ENCODE assay signal across 8 mouse cellular contexts in genomic region chr14:56888416-56888815, GRCm38 (mm10). TPM values are rescaled to one million over a fixed set of nuclear protein-coding genes. Genes with fewer than 3 reads are reported as not detected.
DNase-seq lines count a peak whose midpoint lies in the region; ATAC-seq and TF ChIP-seq lines count a peak whose summit lies in the region.

No protein-coding gene starts in this region.

- H3K9ac ChIP-seq in lung, postnatal 0 days (replicated peaks; ENCODE audit: low read depth) = no peak overlapping the region
- no peak overlapping the region; the same call in 1 of the 2 replicates for H3K9ac ChIP-seq in heart, embryonic 16.5 days (ENCODE audit: low read length)
- no peak overlapping the region for H3K9ac ChIP-seq in liver, embryonic 11.5 days (ENCODE audit: low read depth, low read length)
- H3K9ac ChIP-seq in stomach, embryonic 15.5 days = no peak overlapping the region

- H3K36me3 ChIP-seq in lung, postnatal 0 days (ENCODE audit: insufficient read depth, low read length) = no peaks in the 10 kb centered on the region
- peaks cover 17% of the 10 kb centered on the region for H3K36me3 ChIP-seq in heart, embryonic 16.5 days (ENCODE audit: control insufficient read depth, insufficient read depth)
- peaks cover 7% of the 10 kb centered on the region for H3K36me3 ChIP-seq in liver, embryonic 11.5 days (ENCODE audit: control insufficient read depth, insufficient read depth, low read length)
- 0 out of 2 replicates have a peak, but pooled peaks cover 3% of the 10 kb centered on the region for H3K36me3 ChIP-seq in stomach, embryonic 15.5 days

- peaks cover 5% of the 10 kb centered on the region; the same call in 1 of the 2 replicates for H3K4me1 ChIP-seq in lung, postnatal 0 days (ENCODE audit: insufficient read depth, low read depth, low read length)
- peaks cover 15% of the 10 kb centered on the region for H3K4me1 ChIP-seq in heart, embryonic 16.5 days (ENCODE audit: control insufficient read depth, insufficient read depth, low read length)
- H3K4me1 ChIP-seq in liver, embryonic 11.5 days (replicated peaks; ENCODE audit: control insufficient read depth, insufficient read depth, low read length) = peaks cover 4% of the 10 kb centered on the region; the same call in 1 of the 2 replicates
- peaks cover 12% of the 10 kb centered on the region for H3K4me1 ChIP-seq in stomach, embryonic 15.5 days

- 72% methylated on average over 2 of the region's 2 CpGs for WGBS in lung, postnatal 0 days
- 77% methylated on average over 2 of the region's 2 CpGs for WGBS in heart, embryonic 16.5 days
- WGBS in liver, embryonic 11.5 days = 74% methylated on average over 2 of the region's 2 CpGs
- WGBS in stomach, embryonic 15.5 days = 81% methylated on average over 2 of the region's 2 CpGs

- ATAC-seq in lung, postnatal 0 days = no peak
- ATAC-seq in heart, embryonic 16.5 days (replicated peaks; ENCODE audit: extremely low read depth, insufficient read depth, low FRiP score) = no peak
- no peak for ATAC-seq in liver, embryonic 11.5 days (replicated peaks; ENCODE audit: low FRiP score)
- ATAC-seq in stomach, embryonic 15.5 days (ENCODE audit: insufficient read depth, low FRiP score, low read depth) = no peak

- DNase-seq in lung, postnatal 0 days (ENCODE audit: low spot score) = no peak
- DNase-seq in lung, postnatal 14 days = no peak
- DNase-seq in liver, embryonic 11.5 days (ENCODE audit: low spot score) = no peak
- no peak for DNase-seq in cerebellum, adult 18-20 months
- DNase-seq in cerebellum, adult 8-10 months = no peak
- no peak for DNase-seq in gastrocnemius, adult 8-10 months (ENCODE audit: low spot score in 2 of 2)

- TF ChIP-seq EP300 in lung, postnatal 0 days (IDR thresholded peaks at IDR 0.05) = no peak

- peak overlapping the region; percentile 76 for H3K4me2 ChIP-seq in lung, postnatal 0 days (replicated peaks; ENCODE audit: low read depth, low read length)
- H3K4me2 ChIP-seq in heart, embryonic 16.5 days (ENCODE audit: low read depth, low read length) = peak overlapping the region; percentile 81
- H3K4me2 ChIP-seq in liver, embryonic 11.5 days = peak overlapping the region; percentile 83
- peak overlapping the region; percentile 80 for H3K4me2 ChIP-seq in stomach, embryonic 15.5 days

- TF ChIP-seq CTCF in lung, postnatal 0 days (IDR thresholded peaks at IDR 0.05) = no peak

- H3K4me3 ChIP-seq in lung, postnatal 0 days (ENCODE audit: low read depth, low read length) = peak overlapping the region; percentile 88; the same call in 1 of the 2 replicates
- peak overlapping the region; percentile 93 for H3K4me3 ChIP-seq in heart, embryonic 16.5 days (ENCODE audit: low read length)
- peak overlapping the region; percentile 70 for H3K4me3 ChIP-seq in liver, embryonic 11.5 days (ENCODE audit: low read depth, low read length)
- peak overlapping the region; percentile 69 for H3K4me3 ChIP-seq in stomach, embryonic 15.5 days (replicated peaks)

- H3K9me3 ChIP-seq in lung, postnatal 0 days (ENCODE audit: low read length) = no peaks in the 10 kb centered on the region
- H3K9me3 ChIP-seq in heart, embryonic 16.5 days (replicated peaks; ENCODE audit: control insufficient read depth, low read length) = peaks cover 1% of the 10 kb centered on the region; the same call in 1 of the 2 replicates
- H3K9me3 ChIP-seq in liver, embryonic 11.5 days (ENCODE audit: control insufficient read depth, low read length) = no peaks in the 10 kb centered on the region
- no peaks in the 10 kb centered on the region for H3K9me3 ChIP-seq in stomach, embryonic 15.5 days

- H3K27ac ChIP-seq in lung, postnatal 0 days (ENCODE audit: low read length) = no peak overlapping the region
- peak overlapping the region; percentile 99; the same call in 1 of the 2 replicates for H3K27ac ChIP-seq in heart, embryonic 16.5 days (ENCODE audit: low read length)
- H3K27ac ChIP-seq in liver, embryonic 11.5 days (ENCODE audit: low read depth, low read length) = no peak overlapping the region
- H3K27ac ChIP-seq in stomach, embryonic 15.5 days = no peak overlapping the region

- no peaks in the 10 kb centered on the region for H3K27me3 ChIP-seq in lung, postnatal 0 days (replicated peaks; ENCODE audit: insufficient read depth, low read length)
- H3K27me3 ChIP-seq in heart, embryonic 16.5 days (ENCODE audit: control insufficient read depth, insufficient read depth, low read length) = no peaks in the 10 kb centered on the region
- H3K27me3 ChIP-seq in liver, embryonic 11.5 days (replicated peaks; ENCODE audit: control insufficient read depth, insufficient read depth, low read length) = no peaks in the 10 kb centered on the region
- H3K27me3 ChIP-seq in stomach, embryonic 15.5 days (replicated peaks) = no peaks in the 10 kb centered on the region

RNA-seq across cellular contexts. Expression of gene Zmym2, which starts 2.0 kb away (rescaled TPM):
- 21.1 and 22.8 TPM in 2 replicates for polyA plus RNA-seq in lung, postnatal 0 days (2015; fragmentation: Nextera tagmentation; extraction: Ambion mirVana)
- polyA plus RNA-seq in heart, embryonic 16.5 days (2015; fragmentation: Nextera tagmentation; extraction: Ambion mirVana) = 28.5 and 31.0 TPM in 2 replicates
- 24.4 and 32.0 TPM in 2 replicates for polyA plus RNA-seq in liver, embryonic 11.5 days (2014; fragmentation: Nextera tagmentation; extraction: Ambion mirVana)
- polyA plus RNA-seq in stomach, embryonic 15.5 days (2015; fragmentation: Nextera tagmentation; extraction: Ambion mirVana) = 33.1 and 36.5 TPM in 2 replicates
- total RNA-seq in gastrocnemius, adult 8-10 months (2022) = 10 to 100 TPM; 32.3 to 42.2 (median 34.7) TPM
